Mouse (Mus musculus): ENCODE measurements at regions not wholly inside any gene's neighbourhood (a gene's known extent, or its start where the extent isn't known, plus 50 kb on each side); places are given as distances from the start of the nearest gene placed in this dataset.

GRCm38 (mm10) chr5:106224141-106224540, 233.8 kb downstream of the Barhl2 start:
- TF ChIP-seq USF1 (IDR thresholded peaks at IDR 0.05; ENCODE audit: low read depth) (no peak), POLR2A (IDR thresholded peaks at IDR 0.05; ENCODE audit: insufficient read length, low read depth) (no peak), POLR2AphosphoS2 (IDR thresholded peaks at IDR 0.05; ENCODE audit: insufficient read length, low read depth) (no peak), MAX (IDR thresholded peaks at IDR 0.05; ENCODE audit: low read depth) (no peak), CEBPB (IDR thresholded peaks at IDR 0.05; ENCODE audit: insufficient read depth, poor library complexity, severe bottlenecking) (no peak), TCF12 (IDR thresholded peaks at IDR 0.05; ENCODE audit: insufficient read depth, poor library complexity, severe bottlenecking) (no peak), E2F4 (IDR thresholded peaks at IDR 0.05; ENCODE audit: insufficient read depth) (no peak), MYOD1 (IDR thresholded peaks at IDR 0.05; ENCODE audit: control insufficient read depth in 1 of 3, insufficient read length in 2 of 3, low read depth in 2 of 3) (no peak), REST (IDR thresholded peaks at IDR 0.05; ENCODE audit: insufficient read depth, insufficient read length) (no peak)
